Mouse (Mus musculus): Measurements from ENCODE around the gene Col19a1. TPM values are rescaled to one million over a fixed set of nuclear protein-coding genes. Genes with fewer than 3 reads are reported as not detected.

Col19a1 gene
- polyA plus RNA-seq, 1 experiment from 2014 or later: 0.68 TPM

Other genes starting within 250 kb of the Col19a1 start
- gene Lmbrd1, start 91.2 kb upstream of the Col19a1 start, polyA plus RNA-seq (2016; fragmentation: Nextera tagmentation; extraction: Ambion mirVana): 33.4 and 37.3 TPM in 2 replicates

Data from midbrain, embryonic 12.5 days (tissue).